Mouse (Mus musculus) G1E (cell line): ENCODE measurements at regions not wholly inside any gene's neighbourhood (a gene's known extent, or its start where the extent isn't known, plus 50 kb on each side); places are given as distances from the start of the nearest gene placed in this dataset.

ENCODE experiments used
- CTCF ChIP-seq: IDR thresholded peaks from 2 replicates; pipeline ENCODE4 v1.5.1; 2012; ENCODE audit warnings: low read depth, low read length, inconsistent platforms, mixed read lengths
- GATA1 ChIP-seq: IDR thresholded peaks from 2 replicates; pipeline ENCODE4 v1.6.1; 2012; ENCODE audit warnings: borderline replicate concordance, low read length, inconsistent platforms, mixed read lengths
- GATA2 ChIP-seq: IDR thresholded peaks from 2 replicates; pipeline ENCODE4 v1.6.1; 2012; ENCODE audit warnings: low read depth, low read length, inconsistent platforms, borderline replicate concordance

- TF ChIP-seq CTCF (no peak), GATA1 (no peak), GATA2 (no peak)
Measured at GRCm38 (mm10) chr6:49624080-49624479, 198.4 kb upstream of the Npy start.
